Mouse (Mus musculus) intestine, embryonic 14.5 days (tissue): Measurements from ENCODE around the gene Rmi1. TPM values are rescaled to one million over a fixed set of nuclear protein-coding genes. Genes with fewer than 3 reads are reported as not detected.

Experiments
- microRNA counts: library from miRNA; unstranded; fragments of <30 nt; microRNA quantifications from one replicate; lab custom pipeline; 2016
- microRNA-seq: library from miRNA; unstranded; fragments of <30 nt; microRNA quantifications from one replicate; pipeline ENCODE4, GENCODE M21; 2016
- polyA plus RNA-seq: library from polyadenylated mRNA; unstranded; fragments of >200 nt; fragmentation: Nextera tagmentation; extraction: Ambion mirVana; gene quantifications from 2 replicates; pipeline ENCODE4 v1.2.1, GENCODE M21; 2014

Gene Rmi1
- polyA plus RNA-seq, 1 experiment from 2014 or later = 21.2 TPM

MicroRNA genes within 50 kb of the gene (microRNA counts, 519-probe panel; counts per million panel counts)
- microRNA mmu-miR-7a (lab: Ali Mortazavi, UCI) = 3,083 counts per million, percentile 36 among the panel's probes with 10 or more counts

Small RNAs within 50 kb of the gene (microRNA-seq; reads per million reads assigned to microRNA genes)
- 154 reads per million, percentile 63 among the genes with 10 or more reads in this experiment for gene Mir7-1

Other genes with a start within 250 kb of the Rmi1 start
- gene Idnk, start 244.6 kb upstream of the Rmi1 start, polyA plus RNA-seq = 35.7 and 39.0 TPM in 2 replicates
- gene Ubqln1, start 186.6 kb upstream of the Rmi1 start, polyA plus RNA-seq = 83.3 and 85.6 TPM in 2 replicates
- 21.0 and 21.5 TPM in 2 replicates for gene Gkap1, start 126.5 kb upstream of the Rmi1 start, polyA plus RNA-seq
- gene Kif27, start 43.1 kb upstream of the Rmi1 start, polyA plus RNA-seq = 0.52 and 1.0 TPM in 2 replicates
- gene 2210016F16Rik, start 17.0 kb upstream of the Rmi1 start, polyA plus RNA-seq = 34.0 and 35.6 TPM in 2 replicates
- 1,414 and 1,590 TPM in 2 replicates for gene Hnrnpk, start 1.1 kb downstream of the Rmi1 start, polyA plus RNA-seq
- gene Slc28a3, start 208.6 kb downstream of the Rmi1 start, polyA plus RNA-seq = 0.61 TPM in 1 of 2 replicates, not detected in the other